Mouse (Mus musculus) lung, adult 2 months (tissue): ENCODE measurements around the gene Rad51ap2.

Experiments used
- CTCF ChIP-seq: fragments of 200-500 bp; IDR thresholded peaks from 2 replicates; pipeline ENCODE4 v1.5.1; 2011; ENCODE audit warnings: mild to moderate bottlenecking, low read length, control low read depth; ENCODE audit not compliant: insufficient read depth
- POLR2A ChIP-seq: fragments of 200-500 bp; IDR thresholded peaks from 2 replicates; pipeline ENCODE4 v1.6.1; 2011; ENCODE audit warnings: low read depth, mild to moderate bottlenecking, control low read depth, low read length, borderline replicate concordance; ENCODE audit errors: extremely low read depth

DNA sequence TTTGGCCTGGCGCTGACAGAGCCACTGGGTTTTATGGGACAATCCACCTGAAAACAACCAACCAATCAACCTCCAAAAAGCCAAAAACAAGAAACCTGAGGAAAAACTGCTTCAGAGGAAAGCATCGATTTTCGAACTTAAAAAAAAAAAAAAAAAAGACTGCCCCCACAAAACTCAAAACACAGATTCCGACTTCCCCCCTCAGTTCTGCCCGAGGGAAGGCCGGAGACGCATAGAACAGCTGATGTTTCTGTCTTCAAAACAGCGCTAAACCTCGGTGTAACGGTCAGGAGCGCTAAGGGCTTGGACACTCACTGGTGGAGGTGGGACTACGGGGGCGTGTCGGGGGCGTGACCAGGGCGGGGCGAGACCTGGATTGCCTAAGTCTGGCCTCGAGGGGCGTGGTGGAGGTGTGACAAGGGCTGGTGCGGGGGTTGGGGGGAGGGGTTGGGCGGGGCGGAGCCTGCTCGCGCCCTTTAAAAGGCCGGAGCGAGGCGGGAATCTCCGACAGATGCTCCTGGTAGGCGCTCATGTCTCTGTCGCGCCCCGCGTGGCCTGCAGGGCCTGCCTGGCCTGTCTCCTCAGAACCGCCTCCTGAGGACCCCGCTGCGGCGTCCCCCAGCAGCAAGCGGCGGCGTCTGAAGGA, at the start of gene Rad51ap2:
- no peak for TF ChIP-seq POLR2A
- no peak for TF ChIP-seq CTCF
